Mouse (Mus musculus) cerebellum, adult 2 months (tissue): ENCODE data around the gene Acox2. TPM values are rescaled to one million over a fixed set of nuclear protein-coding genes. Genes with fewer than 3 reads are reported as not detected.

ENCODE experiments used
- DNase-seq, 2 experiments: peaks; one replicate each; pipeline ENCODE4 v3.0.0; 2021
- H3K27ac ChIP-seq: fragments of 200-500 bp; 2 replicates; pipeline ENCODE4 v1.5.1; 2012; ENCODE audit warnings: low read length, control low read depth, inconsistent platforms; ENCODE audit not compliant: insufficient read depth
- H3K27me3 ChIP-seq: fragments of 200-500 bp; 2 replicates; pipeline ENCODE4 v1.6.1; 2012; ENCODE audit warnings: inconsistent platforms, mild to moderate bottlenecking, low read length, moderate library complexity; ENCODE audit not compliant: control insufficient read depth, insufficient read depth
- H3K4me1 ChIP-seq: fragments of 200-500 bp; 2 replicates; pipeline ENCODE4 v1.6.1; 2011; ENCODE audit warnings: low read length; ENCODE audit not compliant: control insufficient read depth, insufficient read depth
- H3K4me3 ChIP-seq: fragments of 200-500 bp; replicated peaks from 2 replicates; pipeline ENCODE3; 2011; ENCODE audit warnings: mild to moderate bottlenecking, low read depth, low read length, control low read depth; ENCODE audit not compliant: insufficient read depth
- CTCF ChIP-seq: fragments of 200-500 bp; IDR thresholded peaks from 2 replicates; pipeline ENCODE4 v1.5.1; 2011; ENCODE audit warnings: low read depth, mild to moderate bottlenecking, control low read depth, low read length, moderate library complexity, borderline replicate concordance; ENCODE audit not compliant: insufficient read depth
- POLR2A ChIP-seq: fragments of 200-500 bp; IDR thresholded peaks from 2 replicates; pipeline ENCODE4 v1.6.1; 2011; ENCODE audit warnings: low read length, control low read depth, borderline replicate concordance; ENCODE audit not compliant: insufficient read depth
- WGBS: fragments of 180-500 bp; shearing (Covaris S2); methylation state at CpG from one replicate; pipeline ENCODE4 v1.1.7; 2018; 5-methylcytosine and 5-hydroxymethylcytosine counted together
- polyA plus RNA-seq: library from polyadenylated mRNA; depleted of rRNA; stranded (reverse); fragments of >200 nt; gene quantifications from 2 replicates; pipeline ENCODE4 v1.2.3, GENCODE M21; 2012

The Acox2 gene
- polyA plus RNA-seq, 1 experiment: 0.41 TPM

DNA sequence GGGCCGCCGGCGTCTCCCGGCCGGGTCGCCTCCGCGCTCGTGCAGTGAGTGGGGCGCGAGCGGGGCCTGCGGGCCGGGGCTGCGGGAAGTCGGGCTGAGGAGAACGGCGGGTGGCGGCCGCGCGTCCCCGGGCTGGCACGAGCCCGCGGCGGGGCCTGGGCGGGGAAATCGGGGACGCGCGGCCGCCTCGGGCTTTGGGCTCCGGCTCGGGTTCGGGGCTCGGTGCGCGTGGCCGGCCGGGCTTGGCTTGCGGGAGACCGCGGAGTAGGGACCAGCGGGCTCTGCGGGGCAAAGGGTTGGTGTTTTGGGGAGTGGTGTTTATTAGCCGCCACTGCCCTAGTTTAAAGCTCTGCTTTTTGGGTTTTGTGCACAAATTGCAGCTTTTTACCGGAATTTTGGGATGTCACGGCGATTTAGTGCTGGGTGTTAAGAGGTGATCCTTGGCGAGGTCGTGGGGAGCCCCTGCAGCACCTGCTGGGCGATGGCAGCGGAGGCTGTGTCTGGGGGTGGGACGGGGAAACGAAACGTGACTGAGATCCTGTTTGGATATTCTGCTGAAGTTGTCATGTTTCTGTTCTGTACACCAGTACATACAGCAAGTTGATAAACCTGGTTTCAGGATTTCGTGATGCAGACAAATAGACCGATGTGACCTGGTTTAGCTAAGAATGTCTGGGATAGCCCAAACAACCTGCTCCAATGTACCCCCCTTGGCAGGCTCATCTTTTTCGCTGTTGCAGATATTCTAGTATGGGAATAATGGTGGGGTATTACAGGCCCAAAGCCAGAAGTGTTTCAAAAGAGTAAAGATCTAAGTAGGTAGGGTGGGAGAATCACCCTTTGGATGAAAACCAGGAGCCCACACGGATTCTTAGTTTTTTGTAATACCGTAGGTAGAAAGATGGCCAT lies 44.6 kb downstream of the Acox2 start:
- DNase-seq: peak; percentile 84 to 85
- peak overlapping the region; percentile 89 for H3K4me3 ChIP-seq
- TF ChIP-seq CTCF (no peak), POLR2A (no peak)
- H3K4me1 ChIP-seq: peaks cover 14% of the 10 kb centered on the region; the same call in 1 of the 2 replicates
- WGBS: under 1% methylated on average over 63 of the region's 63 CpGs
- no peaks in the 10 kb centered on the region for H3K27me3 ChIP-seq
- peak overlapping the region; percentile 65; the same call in 1 of the 2 replicates for H3K27ac ChIP-seq

DNA sequence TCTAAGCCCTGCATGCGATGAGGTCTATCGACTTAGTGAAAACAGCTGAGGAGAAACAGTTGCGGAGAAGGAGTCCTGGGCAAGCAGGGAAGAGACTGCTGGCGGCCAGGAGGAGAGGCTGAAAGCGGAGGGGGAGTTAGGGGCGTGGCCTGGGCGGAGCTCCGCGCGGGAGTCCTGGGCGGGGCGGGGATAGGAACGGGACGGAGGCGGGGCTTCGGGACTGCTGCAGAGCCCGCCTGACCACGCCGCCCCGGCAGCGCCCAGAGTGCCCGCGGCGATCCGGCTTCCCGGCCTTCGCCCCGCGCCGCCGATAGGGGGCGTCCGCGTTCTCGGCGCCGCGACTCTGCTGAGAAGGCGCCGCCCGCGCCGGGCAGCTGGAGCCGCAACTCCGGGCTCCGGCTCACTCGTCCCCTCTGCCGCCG lies 45.3 kb downstream of the Acox2 start, which contains the start of gene Kctd6:
Kctd6 (plus strand) TSS at position 338 of the 422 bp plus-strand sequence.
- TF ChIP-seq CTCF: 0 out of 2 replicates have a peak, but pooled peaks have one; percentile 17
- no peak for TF ChIP-seq POLR2A
- 1% methylated on average over 49 of the region's 49 CpGs for WGBS
- Histone ChIP-seq H3K4me3 (peak within 1 kb of the TSS; percentile 89), H3K27me3 (no peaks in the 10 kb centered on the region), H3K27ac (peak within 1 kb of the TSS; percentile 65; the same call in 1 of the 2 replicates), H3K4me1 (peaks cover 14% of the 10 kb centered on the region)
- DNase-seq: peak; percentile 98

DNA sequence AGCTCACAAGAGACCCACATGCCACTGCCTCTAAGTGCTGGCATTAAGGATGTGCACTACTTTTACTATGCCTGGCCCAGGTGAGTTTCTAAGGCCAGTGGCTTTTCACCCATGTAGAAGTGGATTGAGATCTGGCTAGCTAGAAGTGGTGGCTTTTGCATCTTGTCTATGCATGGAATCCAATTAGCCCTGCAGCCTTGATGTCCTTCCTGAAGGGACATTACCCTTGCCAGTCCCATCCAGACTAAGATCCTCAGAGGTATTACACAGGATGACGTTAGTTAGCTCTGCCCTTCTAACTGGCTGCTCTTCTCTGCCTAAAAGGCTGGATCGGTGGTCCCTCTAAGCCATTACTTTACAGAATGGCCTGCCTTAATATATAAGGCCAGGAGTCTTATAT lies 46.2 kb downstream of the Acox2 start:
- Histone ChIP-seq H3K4me1 (peaks cover 12% of the 10 kb centered on the region), H3K4me3 (no peak overlapping the region), H3K27ac (no peak overlapping the region), H3K27me3 (no peaks in the 10 kb centered on the region)
- DNase-seq: no peak
- TF ChIP-seq POLR2A (no peak), CTCF (no peak)
- 88% methylated on average over 2 of the region's 2 CpGs for WGBS

DNA sequence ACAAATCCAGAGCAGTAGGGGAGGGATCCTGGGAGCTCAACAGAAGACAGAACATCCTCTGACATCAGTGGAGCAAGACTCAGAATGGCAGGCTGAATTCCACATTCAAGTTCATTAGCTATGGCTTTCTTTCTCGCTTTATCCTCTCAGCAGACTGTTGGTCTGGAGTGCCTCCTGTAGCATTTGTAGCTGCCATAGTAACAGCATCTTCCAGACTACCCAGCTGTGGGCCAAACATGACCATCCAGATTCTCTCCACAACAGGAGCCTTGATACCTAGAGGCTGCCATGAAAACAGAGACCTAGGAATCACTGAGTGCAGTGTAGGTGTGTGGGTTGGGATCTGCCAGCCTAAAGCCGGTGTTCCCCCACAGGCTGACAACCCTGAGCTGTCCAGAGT lies 49.3 kb downstream of the Acox2 start:
- H3K4me1 ChIP-seq: peaks cover 9% of the 10 kb centered on the region
- no peak for TF ChIP-seq CTCF
- TF ChIP-seq POLR2A: no peak
- no peak overlapping the region for H3K27ac ChIP-seq
- no peak for DNase-seq
- H3K4me3 ChIP-seq: no peak overlapping the region
- WGBS: 95% methylated on average over 2 of the region's 2 CpGs
- no peaks in the 10 kb centered on the region for H3K27me3 ChIP-seq

DNA sequence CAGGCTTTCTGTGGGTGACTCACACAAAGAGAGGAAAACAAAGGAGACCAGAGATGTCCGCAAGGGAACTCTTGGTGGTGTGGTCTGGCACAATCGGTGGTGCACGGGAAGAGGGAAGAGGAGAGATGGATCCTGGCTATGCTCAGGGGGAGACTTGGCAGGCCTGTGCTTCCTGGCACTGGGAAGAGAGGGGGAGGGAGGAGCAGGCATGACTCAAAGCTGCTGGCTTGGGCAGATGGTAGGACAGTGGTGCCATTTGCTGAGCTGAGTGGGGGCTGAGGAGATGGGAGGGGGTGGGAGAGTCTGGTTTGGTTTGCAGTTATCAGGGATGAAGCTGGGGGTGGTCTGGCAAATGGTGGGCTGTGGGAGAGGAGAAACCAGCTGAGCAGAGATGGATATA lies 50.3 kb downstream of the Acox2 start:
- WGBS: 15% methylated on average over 3 of the region's 3 CpGs
- H3K4me1 ChIP-seq: peaks cover 9% of the 10 kb centered on the region
- H3K27me3 ChIP-seq: no peaks in the 10 kb centered on the region
- H3K27ac ChIP-seq: no peak overlapping the region
- TF ChIP-seq CTCF (no peak), POLR2A (no peak)
- H3K4me3 ChIP-seq: no peak overlapping the region
- peak; percentile 49 to 68 for DNase-seq

DNA sequence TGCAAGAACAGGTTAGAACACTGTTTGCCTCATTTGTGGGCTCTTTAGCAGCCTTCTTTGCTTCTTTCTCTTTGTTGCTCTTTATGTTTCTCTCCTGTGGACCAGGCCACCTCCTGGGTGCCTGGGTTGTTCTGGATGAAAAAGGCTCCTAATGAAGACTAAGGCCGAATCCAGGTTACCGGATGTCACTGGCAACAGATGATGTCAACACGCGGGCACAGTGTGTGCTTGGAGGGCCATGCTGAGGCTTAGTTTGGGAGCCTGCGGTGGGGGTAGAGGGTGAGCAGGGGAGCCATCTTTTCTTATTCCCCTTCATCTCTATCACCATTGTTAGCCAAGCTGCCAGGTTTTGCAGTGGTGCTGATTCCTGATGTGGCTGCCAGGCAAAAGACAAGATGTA lies 51.6 kb downstream of the Acox2 start:
- Histone ChIP-seq H3K4me1 (peaks cover 9% of the 10 kb centered on the region), H3K27ac (no peak overlapping the region), H3K4me3 (no peak overlapping the region), H3K27me3 (no peaks in the 10 kb centered on the region)
- 63% methylated on average over 5 of the region's 5 CpGs for WGBS
- no peak for DNase-seq
- TF ChIP-seq POLR2A (no peak), CTCF (no peak)

DNA sequence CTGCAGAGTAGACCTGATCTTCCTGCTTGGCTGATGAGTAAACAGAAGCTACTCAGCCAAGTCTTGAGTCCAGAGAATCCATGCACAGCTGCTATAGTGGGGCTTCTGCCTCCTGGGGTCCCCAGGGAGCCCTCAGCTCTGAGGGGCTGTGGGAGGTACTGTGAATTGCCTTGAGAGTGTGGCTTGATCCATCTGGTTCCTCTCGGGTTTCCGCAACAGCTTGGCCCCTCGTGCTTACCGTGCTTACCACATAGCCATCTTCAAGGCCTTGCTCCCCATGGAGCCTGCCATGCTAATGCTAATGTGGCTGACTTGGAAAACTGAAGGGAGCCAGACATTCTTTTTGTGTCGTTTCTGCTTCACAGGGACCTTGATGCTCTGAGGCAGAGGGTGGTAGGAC lies 52.0 kb downstream of the Acox2 start:
- no peaks in the 10 kb centered on the region for H3K27me3 ChIP-seq
- no peak overlapping the region for H3K27ac ChIP-seq
- DNase-seq: no peak
- H3K4me1 ChIP-seq: peaks cover 9% of the 10 kb centered on the region
- no peak overlapping the region for H3K4me3 ChIP-seq
- WGBS: 43% methylated on average over 5 of the region's 5 CpGs
- no peak for TF ChIP-seq CTCF
- TF ChIP-seq POLR2A: no peak

DNA sequence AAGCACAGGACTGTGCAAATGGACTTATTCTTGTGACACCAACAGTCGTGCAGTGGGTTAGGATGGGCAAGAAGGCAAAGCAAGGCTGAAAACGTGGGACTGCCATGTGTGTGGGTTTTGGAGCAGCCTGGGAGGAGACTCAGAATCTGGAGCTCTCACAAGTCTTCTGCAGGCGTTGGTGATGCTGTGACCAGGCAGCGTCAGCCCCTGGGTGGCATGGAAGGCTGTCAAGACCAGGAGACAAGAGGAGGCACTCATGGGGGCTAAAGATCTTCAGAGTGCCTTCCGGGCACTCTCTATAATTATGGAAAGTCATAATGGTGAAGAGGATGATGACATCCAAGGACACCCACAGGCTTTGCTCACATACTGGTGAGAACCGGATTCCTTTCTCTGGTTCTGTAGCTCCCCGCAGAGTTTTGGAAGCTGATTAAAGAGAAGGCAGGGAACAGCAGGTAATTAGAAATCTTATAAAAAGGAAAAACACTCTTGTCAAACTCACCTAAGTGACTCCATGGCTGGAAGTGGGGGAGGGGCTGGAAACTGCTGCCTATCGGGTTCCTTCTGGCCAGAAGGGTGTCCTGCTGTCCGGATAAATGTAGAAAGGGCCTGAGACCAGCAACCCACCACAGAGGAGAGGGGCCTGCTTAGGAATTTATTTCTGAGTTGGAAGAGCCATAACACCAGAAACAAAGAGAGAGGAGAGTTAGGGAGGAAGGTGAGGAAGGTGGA lies 52.8 kb downstream of the Acox2 start:
- H3K4me3 ChIP-seq: no peak overlapping the region
- no peaks in the 10 kb centered on the region for H3K27me3 ChIP-seq
- DNase-seq: no peak
- TF ChIP-seq CTCF: no peak
- no peak for TF ChIP-seq POLR2A
- no peak overlapping the region for H3K27ac ChIP-seq
- H3K4me1 ChIP-seq: peaks cover 9% of the 10 kb centered on the region
- WGBS: 52% methylated on average over 9 of the region's 9 CpGs
